Mouse (Mus musculus) CD4-positive helper T cell, adult 2 months (primary cell): ENCODE measurements around the gene Dst.

Experiments
- DNase-seq: peaks from one replicate; pipeline ENCODE4 v3.0.0-alpha.2; 2012; ENCODE audit warnings: low read depth, missing footprints, low spot score

The Dst gene

GRCm38 (mm10) chr1:34025879-34026278 lies 117.9 kb downstream of the Dst start:
- no peak for DNase-seq

GRCm38 (mm10) chr1:34028722-34029121 lies 120.7 kb downstream of the Dst start:
- DNase-seq, result peak; percentile 8

GRCm38 (mm10) chr1:34030330-34031021 lies 122.5 kb downstream of the Dst start:
- DNase-seq, result no peak

GRCm38 (mm10) chr1:34033052-34033451 lies 125.0 kb downstream of the Dst start:
- DNase-seq, result no peak

DNA sequence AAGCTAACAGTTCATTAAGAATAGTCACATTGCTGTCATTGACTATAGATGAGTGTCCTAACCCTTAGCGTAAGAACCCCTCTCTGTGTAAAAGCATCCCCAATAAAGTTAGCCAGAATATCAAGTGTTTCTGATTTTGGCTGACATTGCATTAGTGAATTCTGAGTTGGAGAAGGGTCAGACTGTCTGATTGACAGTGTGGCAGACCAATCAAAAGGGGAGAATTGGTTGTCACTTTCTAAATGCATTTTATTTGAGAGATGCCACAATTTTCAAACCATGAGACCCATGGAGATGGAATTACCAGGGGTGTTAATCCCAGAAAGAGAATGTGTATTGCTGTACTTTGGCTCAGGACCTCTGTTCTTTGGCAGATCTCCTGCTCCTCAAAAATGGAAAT lies 125.5 kb downstream of the Dst start:
- no peak for DNase-seq

DNA sequence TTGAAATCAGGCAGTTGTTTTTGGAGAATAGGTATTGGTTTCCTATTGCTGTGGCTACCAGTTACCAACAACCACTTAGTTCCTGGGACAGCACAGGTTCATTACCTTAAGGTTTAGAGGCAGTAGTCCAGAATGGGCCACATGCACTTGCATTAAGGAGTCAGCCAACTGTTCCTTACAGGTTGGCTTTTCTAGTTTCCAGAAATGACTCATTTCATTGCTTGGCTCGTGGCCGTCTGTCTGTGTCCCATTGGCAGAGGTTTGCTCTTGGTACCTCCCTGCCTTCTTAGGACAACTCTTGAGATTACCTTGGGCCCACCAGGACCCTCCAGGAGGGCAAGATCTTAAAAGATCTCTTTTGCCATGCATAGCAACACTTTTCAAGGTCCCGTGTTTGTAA lies 125.9 kb downstream of the Dst start:
- DNase-seq, result no peak

DNA sequence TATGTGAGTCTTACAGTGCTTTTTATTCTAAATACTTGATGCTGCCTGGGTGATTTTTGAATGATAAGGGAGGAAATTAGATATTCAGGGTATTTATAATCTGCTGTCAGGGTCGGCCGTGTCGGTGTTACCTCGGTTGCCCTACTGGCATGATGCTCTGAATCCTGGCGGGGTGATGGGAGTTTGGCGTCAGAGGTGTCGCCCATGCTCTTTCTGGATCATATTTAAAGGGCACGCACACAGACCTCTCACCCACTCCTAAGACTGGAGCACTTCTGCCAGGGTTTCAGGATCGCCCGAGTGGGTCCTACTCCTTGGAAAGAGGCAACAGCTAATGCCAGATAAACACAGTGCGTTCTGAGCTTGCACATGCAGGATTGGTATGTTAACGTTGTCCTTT lies 128.1 kb downstream of the Dst start:
- DNase-seq, result no peak

DNA sequence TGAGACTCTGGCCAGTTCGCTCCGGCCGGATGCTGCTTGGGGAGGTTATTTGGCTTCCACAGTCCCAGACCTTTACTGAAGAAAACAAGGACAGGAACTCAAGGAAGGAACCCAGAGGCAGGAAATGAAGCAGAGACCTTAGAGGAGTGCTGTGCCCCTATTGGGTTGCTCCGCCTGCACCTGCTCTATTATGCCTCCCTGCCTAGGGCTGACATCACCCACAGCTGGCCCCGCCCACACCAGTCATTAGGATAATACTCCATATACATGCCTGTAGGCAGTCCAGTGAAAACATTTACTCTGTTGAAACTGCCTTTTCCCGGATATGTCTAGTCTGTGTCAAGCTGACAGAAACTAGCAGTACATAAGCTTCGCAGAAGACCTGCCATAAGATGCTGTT lies 130.5 kb downstream of the Dst start:
- DNase-seq, result no peak

DNA sequence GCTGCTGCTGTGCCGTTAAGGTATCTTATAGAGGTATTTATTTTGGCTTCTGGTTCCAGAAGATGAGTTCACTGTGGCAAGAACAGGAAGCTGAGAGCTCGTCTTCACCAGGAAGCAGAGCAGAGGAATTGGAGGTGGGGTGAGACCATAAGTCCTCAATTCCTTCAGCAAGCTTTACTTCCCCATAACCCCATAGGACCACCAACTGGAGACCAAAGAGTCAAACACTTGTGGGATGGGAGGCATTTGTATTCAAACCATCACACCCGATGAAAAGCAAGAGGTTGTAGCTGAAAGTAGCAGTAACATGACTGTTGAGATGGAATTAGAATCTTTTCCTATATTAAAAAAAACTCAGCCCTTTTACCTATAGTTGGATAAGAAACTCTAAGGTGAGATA lies 132.0 kb downstream of the Dst start:
- DNase-seq, result no peak

DNA sequence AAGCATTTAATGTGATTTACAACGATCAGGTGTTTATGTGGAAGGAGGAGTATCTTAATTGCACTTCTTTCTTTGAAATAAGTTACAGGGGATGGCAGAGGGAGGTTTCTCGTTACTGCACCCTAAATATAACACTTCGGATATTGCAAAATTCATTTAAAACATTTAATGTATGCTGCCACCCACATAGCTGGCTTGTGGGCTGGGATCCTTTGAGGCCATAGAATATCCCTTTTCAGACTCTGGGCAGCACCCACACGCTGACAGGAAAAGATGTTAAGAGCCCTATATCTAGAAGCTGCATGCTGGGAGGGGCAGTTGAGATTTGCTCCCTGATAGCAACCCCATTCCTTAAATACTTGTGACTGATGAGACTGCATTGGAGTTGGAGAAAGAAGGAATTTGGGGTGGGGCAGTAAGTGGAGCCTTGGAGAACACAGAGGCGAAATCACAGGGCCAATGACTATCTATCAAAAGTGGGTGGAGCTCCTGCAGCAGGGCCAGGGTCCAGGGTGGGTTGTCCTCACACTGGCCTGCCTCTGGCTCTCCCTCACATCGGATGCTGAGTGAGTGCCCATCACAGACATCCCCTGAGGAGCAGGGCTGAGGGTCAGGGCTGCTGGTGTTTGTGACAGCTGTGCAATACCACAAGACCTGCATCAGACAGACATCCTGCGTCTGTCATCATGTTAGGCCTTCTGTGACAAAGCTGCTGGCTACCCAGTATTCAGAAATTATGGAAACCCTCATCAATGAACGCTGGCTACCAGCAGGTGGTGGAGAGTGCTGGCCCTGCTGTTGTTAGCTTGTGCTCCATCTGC lies 133.1 kb downstream of the Dst start:
- DNase-seq, result no peak

DNA sequence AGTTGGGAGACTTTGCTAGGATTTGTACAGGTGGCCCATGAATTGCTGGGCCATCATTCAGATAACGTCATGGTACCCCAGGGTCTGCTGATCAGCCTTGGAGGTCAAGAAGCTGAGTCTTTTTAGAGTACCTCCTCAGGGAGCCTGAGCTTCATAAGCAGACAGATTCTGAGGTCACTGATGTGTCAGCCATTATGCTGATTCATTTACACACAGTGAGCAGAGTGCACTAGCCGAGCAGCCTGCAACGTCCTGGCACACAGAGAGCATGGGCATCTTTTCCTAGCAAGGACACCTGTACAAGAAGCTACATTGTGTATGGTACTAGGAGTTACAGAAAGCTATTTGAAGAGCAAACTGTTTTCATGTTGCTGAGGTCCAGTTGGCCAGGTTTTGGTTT lies 134.3 kb downstream of the Dst start:
- DNase-seq, result no peak

GRCm38 (mm10) chr1:34043327-34043726 lies 135.3 kb downstream of the Dst start:
- DNase-seq, result no peak

DNA sequence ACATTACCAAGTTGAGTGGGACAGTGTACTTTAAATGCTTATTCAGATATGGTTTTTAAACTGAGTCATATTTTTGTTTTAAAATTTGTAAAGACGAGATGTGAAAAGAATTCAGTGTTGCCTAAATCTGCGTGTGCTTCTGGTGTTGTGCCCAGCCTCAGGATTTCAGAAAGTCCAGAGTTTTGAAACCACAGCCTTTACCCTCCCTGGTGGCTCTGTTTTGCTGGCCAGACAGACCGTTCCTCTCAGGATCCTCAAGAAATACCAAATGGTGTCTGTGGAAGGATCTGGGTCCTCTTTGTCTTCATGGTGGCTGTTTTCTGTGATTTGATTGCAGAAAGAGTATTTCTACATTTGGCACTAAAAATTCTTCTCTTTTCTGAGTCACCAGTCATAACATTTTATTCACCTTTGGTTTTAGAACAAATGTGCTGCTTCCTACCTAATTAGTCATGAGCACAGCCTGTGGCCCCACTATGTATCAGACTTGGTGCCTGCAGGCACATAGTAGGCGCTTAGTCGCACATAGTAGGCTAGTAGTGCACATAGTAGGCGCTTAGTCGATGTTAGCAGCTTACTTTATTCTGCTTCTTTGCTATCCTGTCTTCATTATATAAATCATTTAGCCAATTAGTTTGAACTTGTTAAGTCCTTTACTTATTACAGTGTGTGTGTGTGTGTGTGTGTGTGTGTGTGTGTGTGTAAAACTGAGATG lies 136.0 kb downstream of the Dst start:
- no peak for DNase-seq

DNA sequence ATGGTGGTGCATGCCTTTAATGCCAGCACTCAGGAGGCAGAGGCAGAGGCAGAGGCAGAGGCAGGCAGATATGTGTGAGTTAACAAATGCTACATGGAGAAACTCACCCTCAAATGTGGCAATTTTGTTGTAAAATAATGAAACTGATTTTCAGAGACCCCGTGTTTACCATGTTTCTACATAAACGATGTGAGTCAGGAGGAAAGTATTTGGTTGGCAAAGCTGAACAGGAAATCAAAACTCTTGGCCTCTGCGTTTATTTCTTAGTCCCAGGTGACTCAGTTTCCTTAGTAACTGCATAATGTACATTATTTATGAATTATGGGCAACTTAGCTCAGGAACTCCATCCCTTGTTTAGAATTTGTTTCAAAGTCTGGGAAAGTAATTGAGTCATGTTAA lies 136.7 kb downstream of the Dst start:
- no peak for DNase-seq

GRCm38 (mm10) chr1:34047285-34047684 lies 139.3 kb downstream of the Dst start:
- no peak for DNase-seq

DNA sequence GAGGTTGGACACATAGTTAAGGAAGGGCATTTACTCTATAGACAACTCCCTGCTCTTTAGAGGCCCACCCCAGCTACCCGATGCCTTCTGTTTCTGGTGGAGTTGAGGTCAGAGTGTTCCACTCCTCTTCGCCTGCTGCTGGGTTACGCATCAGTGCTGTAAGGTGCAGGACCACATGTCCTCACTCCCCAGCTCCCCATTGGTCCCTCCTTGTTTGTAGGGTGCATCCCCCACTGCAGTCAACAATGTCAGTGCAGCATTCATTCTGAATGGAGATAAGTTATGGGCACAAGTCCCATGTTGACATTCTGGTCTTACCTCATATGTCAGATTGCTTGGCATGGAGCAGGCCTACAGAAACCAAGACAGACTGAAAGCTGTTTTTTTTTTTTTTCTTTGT lies 143.2 kb downstream of the Dst start:
- no peak for DNase-seq

DNA sequence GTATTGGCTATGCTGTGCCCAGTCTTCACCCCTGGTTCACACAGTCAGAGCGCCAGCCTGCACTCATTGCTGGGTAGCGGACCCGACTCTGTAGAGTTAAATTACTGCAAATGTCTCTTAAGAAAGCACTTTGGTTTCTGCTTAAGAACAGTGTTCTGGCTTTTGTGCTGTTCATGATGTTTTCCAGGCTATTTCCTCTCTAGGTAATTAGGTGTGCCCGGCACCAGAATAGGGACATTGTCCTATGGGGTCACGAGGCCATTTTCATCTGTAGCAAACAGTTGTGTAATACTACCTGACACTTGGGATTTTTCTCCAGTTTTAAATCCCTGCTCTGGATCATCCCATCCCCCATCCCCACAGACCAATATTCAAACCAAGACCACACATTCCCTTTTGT lies 144.4 kb downstream of the Dst start:
- DNase-seq, result no peak

GRCm38 (mm10) chr1:34054970-34055369 lies 146.9 kb downstream of the Dst start:
- no peak for DNase-seq

DNA sequence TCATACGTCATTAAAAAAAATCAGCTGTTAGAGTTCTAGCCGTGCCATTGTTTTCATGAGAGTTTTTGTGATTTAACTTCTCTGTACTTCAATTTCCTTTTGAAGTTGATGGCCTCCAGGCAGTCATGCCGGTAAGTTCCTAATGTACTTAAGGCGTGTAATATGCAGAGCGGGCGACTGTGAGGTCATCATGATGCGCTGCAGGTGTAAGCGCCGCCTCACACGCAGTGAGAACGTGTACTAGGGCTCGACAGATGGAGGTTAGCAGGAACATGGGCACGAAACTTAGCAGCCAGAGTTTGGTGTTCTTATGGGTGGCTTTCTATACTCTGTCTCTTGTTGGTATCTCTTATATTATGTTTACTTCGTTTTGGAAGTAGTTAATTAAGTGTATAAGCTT lies 148.6 kb downstream of the Dst start:
- DNase-seq, result no peak

- no peak for DNase-seq
Observed at GRCm38 (mm10) chr1:34059231-34059630, 151.2 kb downstream of the Dst start.

GRCm38 (mm10) chr1:34060446-34060845 lies 152.4 kb downstream of the Dst start:
- DNase-seq, result no peak

DNA sequence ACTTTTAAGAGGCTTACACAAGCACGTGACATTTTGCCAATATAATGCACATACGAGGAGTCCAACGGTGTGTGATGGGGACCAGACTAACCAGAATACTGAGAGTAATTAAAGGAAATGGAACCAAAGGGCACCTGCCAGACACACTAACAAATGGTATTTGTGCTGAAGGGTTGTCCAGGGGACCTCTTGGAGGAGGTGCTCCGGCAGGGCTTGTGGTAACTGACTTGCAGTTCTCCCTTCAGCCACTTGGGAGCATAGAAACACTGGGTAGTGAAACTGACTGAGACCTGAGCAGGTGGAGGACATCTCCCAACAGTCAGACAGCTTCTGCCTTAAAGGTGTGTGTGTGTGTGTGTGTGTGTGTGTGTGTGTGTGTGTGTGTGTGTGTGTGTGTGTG lies 153.1 kb downstream of the Dst start:
- DNase-seq, result peak; percentile 8

- DNase-seq, result no peak
Observed at GRCm38 (mm10) chr1:34061860-34062259, 153.8 kb downstream of the Dst start.
